ENCODE assay signal across 7 mouse cellular contexts in genomic region chr1:88277818-88278511, GRCm38 (mm10). TPM values are rescaled to one million over a fixed set of nuclear protein-coding genes. Genes with fewer than 3 reads are reported as not detected.
A peak's percentile ranks its signal among the peaks of the same experiment; 100 is the strongest.
DNase-seq lines count a peak whose midpoint lies in the region; ATAC-seq and TF ChIP-seq lines count a peak whose summit lies in the region.

No protein-coding gene starts in this region.

- ATAC-seq in forebrain, postnatal 0 days, result peak; percentile 0
- no peak for ATAC-seq in limb, embryonic 15.5 days (ENCODE audit: insufficient number of reproducible peaks, low FRiP score, low TSS enrichment, low read depth)

- intact Hi-C loops in gastrocnemius, postnatal 14 days (cut with DNase I; ENCODE audit: low total_unique reads), result no loop called here

- peak overlapping the region; percentile 55 for H3K4me2 ChIP-seq in forebrain, postnatal 0 days (ENCODE audit: low read depth)
- H3K4me2 ChIP-seq in limb, embryonic 15.5 days, result peak overlapping the region; percentile 54

- H3K4me3 ChIP-seq in lung, adult 2 months (replicated peaks; ENCODE audit: extremely low read depth, low read depth, low read length), result peak overlapping the region; percentile 67
- peak overlapping the region; percentile 61 for H3K4me3 ChIP-seq in brown adipose tissue, adult 24 weeks (ENCODE audit: insufficient read depth, low read depth, low read length)
- peak overlapping the region; percentile 53 for H3K4me3 ChIP-seq in forebrain, postnatal 0 days (ENCODE audit: low read depth, low read length)
- H3K4me3 ChIP-seq in limb, embryonic 15.5 days, result peak overlapping the region; percentile 45
- H3K4me3 ChIP-seq in olfactory bulb, adult 2 months (ENCODE audit: insufficient read depth, low read depth, low read length), result peak overlapping the region; percentile 48

- DNase-seq in lung, adult 2 months, result no peak
- no peak for DNase-seq in lung, postnatal 25 days (ENCODE audit: low spot score)
- no peak for DNase-seq in forebrain, postnatal 0 days
- no peak for DNase-seq in gastrocnemius, postnatal 14 days

- 61% methylated on average over 18 of the region's 18 CpGs for WGBS in lung, adult 2 months
- 66% methylated on average over 18 of the region's 18 CpGs for WGBS in forebrain, postnatal 0 days
- 64% methylated on average over 18 of the region's 18 CpGs for WGBS in limb, embryonic 15.5 days
- WGBS in olfactory bulb, adult 2 months, result 63% methylated on average over 18 of the region's 18 CpGs

- peaks cover 26% of the 10 kb centered on the region for H3K36me3 ChIP-seq in forebrain, postnatal 0 days (ENCODE audit: insufficient read depth)
- peaks cover 29% of the 10 kb centered on the region for H3K36me3 ChIP-seq in limb, embryonic 15.5 days

- H3K27me3 ChIP-seq in forebrain, postnatal 0 days (ENCODE audit: insufficient read depth, low read length), result no peaks in the 10 kb centered on the region
- no peaks in the 10 kb centered on the region for H3K27me3 ChIP-seq in limb, embryonic 15.5 days

- no peak for TF ChIP-seq POLR2A in lung, adult 2 months (IDR thresholded peaks at IDR 0.05; ENCODE audit: borderline replicate concordance, extremely low read depth, low read depth, low read length)
- TF ChIP-seq POLR2A in olfactory bulb, adult 2 months (IDR thresholded peaks at IDR 0.05; ENCODE audit: insufficient read depth, low read depth, low read length), result no peak

- peaks cover 7% of the 10 kb centered on the region; the same call in 1 of the 2 replicates for H3K4me1 ChIP-seq in lung, adult 2 months (ENCODE audit: control insufficient read depth, insufficient read depth, low read length)
- H3K4me1 ChIP-seq in brown adipose tissue, adult 24 weeks (ENCODE audit: control insufficient read depth, insufficient read depth, insufficient read length, low read length), result peaks cover 9% of the 10 kb centered on the region; the same call in 1 of the 2 replicates
- H3K4me1 ChIP-seq in forebrain, postnatal 0 days (ENCODE audit: insufficient read depth), result peaks cover 18% of the 10 kb centered on the region
- H3K4me1 ChIP-seq in limb, embryonic 15.5 days, result peaks cover 25% of the 10 kb centered on the region
- peaks cover 4% of the 10 kb centered on the region for H3K4me1 ChIP-seq in olfactory bulb, adult 2 months (ENCODE audit: control insufficient read depth, insufficient read depth, low read length)

- H3K9ac ChIP-seq in forebrain, postnatal 0 days, result peak overlapping the region; percentile 59
- H3K9ac ChIP-seq in limb, embryonic 15.5 days, result peak overlapping the region; percentile 54; the same call in 1 of the 2 replicates

- peaks cover 11% of the 10 kb centered on the region; the same call in 1 of the 2 replicates for H3K9me3 ChIP-seq in forebrain, postnatal 0 days (ENCODE audit: low read length)
- H3K9me3 ChIP-seq in limb, embryonic 15.5 days, result no peaks in the 10 kb centered on the region

- 0 out of 2 replicates have a peak overlapping the region, but pooled peaks have one; percentile 4 for H3K27ac ChIP-seq in brown adipose tissue, adult 24 weeks (replicated peaks; ENCODE audit: low read depth, low read length)
- H3K27ac ChIP-seq in forebrain, postnatal 0 days (ENCODE audit: low read depth, low read length), result peak overlapping the region; percentile 10
- peak overlapping the region; percentile 84 for H3K27ac ChIP-seq in limb, embryonic 15.5 days
- H3K27ac ChIP-seq in olfactory bulb, adult 2 months (ENCODE audit: insufficient read depth, low read depth, low read length), result no peak overlapping the region

- no peak for TF ChIP-seq CTCF in lung, adult 2 months (IDR thresholded peaks at IDR 0.05; ENCODE audit: insufficient read depth, low read length)
- no peak for TF ChIP-seq CTCF in forebrain, postnatal 0 days (IDR thresholded peaks at IDR 0.05; ENCODE audit: low read depth)
- no peak for TF ChIP-seq CTCF in olfactory bulb, adult 2 months (IDR thresholded peaks at IDR 0.05; ENCODE audit: insufficient read depth, low read depth, low read length)

RNA-seq across cellular contexts. Expression of gene Trpm8, which starts 0.5 kb away (rescaled TPM):
- polyA plus RNA-seq in lung, adult 2 months (2012; rRNA removed), result not detected in 2 replicates
- polyA plus RNA-seq in brown adipose tissue, adult 24 weeks (2012; ENCODE audit: insufficient read depth, insufficient read length, missing spikeins), result not detected in 2 replicates
- total RNA-seq in forebrain, postnatal 0 days (2014; rRNA removed), result 0.38 TPM in 2 replicates
- polyA plus RNA-seq in forebrain, postnatal 0 days (2015; fragmentation: Nextera tagmentation; extraction: Ambion mirVana), result 0.19 and 0.36 TPM in 2 replicates
- polyA plus RNA-seq in limb, embryonic 15.5 days (2015; fragmentation: Nextera tagmentation; extraction: Ambion mirVana), result not detected in 2 replicates
- polyA plus RNA-seq in olfactory bulb, adult 2 months (2012; ENCODE audit: insufficient read depth, insufficient read length, low replicate concordance, missing spikeins), result not detected in 2 replicates
- not detected for total RNA-seq in gastrocnemius, postnatal 14 days (2021)

RNA-seq across cellular contexts. Expression of gene Hjurp, which starts 0.5 kb away (rescaled TPM):
- polyA plus RNA-seq in lung, adult 2 months (2012; rRNA removed), result 29.4 and 32.1 TPM in 2 replicates
- 10.3 and 11.1 TPM in 2 replicates for polyA plus RNA-seq in brown adipose tissue, adult 24 weeks (2012; ENCODE audit: insufficient read depth, insufficient read length, missing spikeins)
- 77.6 and 88.0 TPM in 2 replicates for total RNA-seq in forebrain, postnatal 0 days (2014; rRNA removed)
- polyA plus RNA-seq in forebrain, postnatal 0 days (2015; fragmentation: Nextera tagmentation; extraction: Ambion mirVana), result 24.5 and 40.0 TPM in 2 replicates
- polyA plus RNA-seq in limb, embryonic 15.5 days (2015; fragmentation: Nextera tagmentation; extraction: Ambion mirVana), result 161 and 168 TPM in 2 replicates
- 157 TPM in 1 of 2 replicates, not detected in the other for polyA plus RNA-seq in olfactory bulb, adult 2 months (2012; ENCODE audit: insufficient read depth, insufficient read length, low replicate concordance, missing spikeins)
- 10 to 100 TPM; 16.8 to 17.1 TPM for total RNA-seq in gastrocnemius, postnatal 14 days (2021)

RNA-seq across cellular contexts. Expression of gene Mroh2a, which starts 51.2 kb away (rescaled TPM):
- 0.17 and 0.20 TPM in 2 replicates for polyA plus RNA-seq in lung, adult 2 months (2012; rRNA removed)
- not detected in 2 replicates for polyA plus RNA-seq in brown adipose tissue, adult 24 weeks (2012; ENCODE audit: insufficient read depth, insufficient read length, missing spikeins)
- 0.23 TPM in 1 of 2 replicates, not detected in the other for total RNA-seq in forebrain, postnatal 0 days (2014; rRNA removed)
- 0.35 and 0.36 TPM in 2 replicates for polyA plus RNA-seq in forebrain, postnatal 0 days (2015; fragmentation: Nextera tagmentation; extraction: Ambion mirVana)
- 1.6 and 2.2 TPM in 2 replicates for polyA plus RNA-seq in limb, embryonic 15.5 days (2015; fragmentation: Nextera tagmentation; extraction: Ambion mirVana)
- not detected in 2 replicates for polyA plus RNA-seq in olfactory bulb, adult 2 months (2012; ENCODE audit: insufficient read depth, insufficient read length, low replicate concordance, missing spikeins)
- not detected for total RNA-seq in gastrocnemius, postnatal 14 days (2021)
